Mouse (Mus musculus): ENCODE results near the gene Trnp1. TPM values are rescaled to one million over a fixed set of nuclear protein-coding genes. Genes with fewer than 3 reads are reported as not detected.
"Not testable (repeated sequence)": the region's sequence is repeated elsewhere in the genome, so short reads cannot be mapped to it uniquely, and the experiment has no call there.

Gene Trnp1
- total and polyA plus RNA-seq, 2 experiments from 2014 or later, result 2.7 to 9.8 TPM

GRCm38 (mm10) chr4:133527788-133528187, 29.4 kb upstream of the Trnp1 start:
- Histone ChIP-seq H3K4me2 (ENCODE audit: low read depth, low read length) (no peak overlapping the region), H3K9ac (replicated peaks; ENCODE audit: low read depth, low read length) (no peak overlapping the region), H3K27me3 (ENCODE audit: control insufficient read depth, insufficient read depth, low read length) (no peaks in the 10 kb centered on the region), H3K4me1 (ENCODE audit: control insufficient read depth, insufficient read depth) (no peaks in the 10 kb centered on the region), H3K27ac (ENCODE audit: low read depth) (no peak overlapping the region), H3K9me3 (replicated peaks; ENCODE audit: control insufficient read depth, low read length) (no peaks in the 10 kb centered on the region), H3K4me3 (ENCODE audit: low read depth, low read length) (no peak overlapping the region), H3K36me3 (replicated peaks; ENCODE audit: control insufficient read depth, insufficient read depth, low read length) (peaks cover 29% of the 10 kb centered on the region)
- ATAC-seq (ENCODE audit: insufficient read depth, low read depth), result no peak
- no peak for DNase-seq (ENCODE audit: low spot score)
- TF ChIP-seq CTCF (IDR thresholded peaks at IDR 0.05; ENCODE audit: low read depth), result no peak
- TF ChIP-seq EP300 (IDR thresholded peaks at IDR 0.05; ENCODE audit: low read depth), result no peak
- WGBS, result 70% methylated on average over 16 of the region's 16 CpGs

- TF ChIP-seq CTCF (IDR thresholded peaks at IDR 0.05; ENCODE audit: low read depth) (no peak), EP300 (IDR thresholded peaks at IDR 0.05; ENCODE audit: low read depth) (no peak)
These were observed 23.2 kb upstream of the Trnp1 start for GRCm38 (mm10) chr4:133521502-133521901.

GRCm38 (mm10) chr4:133519369-133519665, 21.0 kb upstream of the Trnp1 start:
- H3K36me3 ChIP-seq (replicated peaks; ENCODE audit: control insufficient read depth, insufficient read depth, low read length), result no peaks in the 10 kb centered on the region
- H3K4me3 ChIP-seq (ENCODE audit: low read depth, low read length), result peak overlapping the region; percentile 45
- 0 out of 2 replicates have a peak, but pooled peaks have one; percentile 27 for ATAC-seq (ENCODE audit: insufficient read depth, low read depth)
- whole genome bisulfite sequencing, result 9% methylated on average over 23 of the region's 25 CpGs
- H3K9me3 ChIP-seq (replicated peaks; ENCODE audit: control insufficient read depth, low read length), result no peaks in the 10 kb centered on the region
- peak overlapping the region; percentile 43; the same call in 1 of the 2 replicates for H3K9ac ChIP-seq (replicated peaks; ENCODE audit: low read depth, low read length)
- H3K4me2 ChIP-seq (ENCODE audit: low read depth, low read length), result peak overlapping the region; percentile 62
- no peak for TF ChIP-seq EP300 (IDR thresholded peaks at IDR 0.05; ENCODE audit: low read depth)
- TF ChIP-seq CTCF (IDR thresholded peaks at IDR 0.05; ENCODE audit: low read depth), result no peak
- no peak for DNase-seq (ENCODE audit: low spot score)
- H3K4me1 ChIP-seq (ENCODE audit: control insufficient read depth, insufficient read depth), result no peaks in the 10 kb centered on the region
- peaks cover 41% of the 10 kb centered on the region for H3K27me3 ChIP-seq (ENCODE audit: control insufficient read depth, insufficient read depth, low read length)
- H3K27ac ChIP-seq (ENCODE audit: low read depth), result no peak overlapping the region

More at GRCm38 (mm10) chr4:133521502-133521901, 23.2 kb upstream of the Trnp1 start:
- Histone ChIP-seq H3K36me3 (replicated peaks; ENCODE audit: control insufficient read depth, insufficient read depth, low read length) (no peaks in the 10 kb centered on the region), H3K9ac (replicated peaks; ENCODE audit: low read depth, low read length) (no peak overlapping the region), H3K4me2 (ENCODE audit: low read depth, low read length) (no peak overlapping the region), H3K27ac (ENCODE audit: low read depth) (no peak overlapping the region), H3K4me3 (ENCODE audit: low read depth, low read length) (no peak overlapping the region), H3K4me1 (ENCODE audit: control insufficient read depth, insufficient read depth) (no peaks in the 10 kb centered on the region), H3K27me3 (ENCODE audit: control insufficient read depth, insufficient read depth, low read length) (peaks cover 41% of the 10 kb centered on the region), H3K9me3 (replicated peaks; ENCODE audit: control insufficient read depth, low read length) (no peaks in the 10 kb centered on the region)
- 48% methylated on average over 2 of the region's 2 CpGs for whole genome bisulfite sequencing
- ATAC-seq (ENCODE audit: insufficient read depth, low read depth), result no peak
- no peak for DNase-seq (ENCODE audit: low spot score)

- Histone ChIP-seq H3K27ac (ENCODE audit: low read depth) (no peak within 1 kb of the TSS), H3K9me3 (replicated peaks; ENCODE audit: control insufficient read depth, low read length) (no peaks in the 10 kb centered on the region), H3K36me3 (replicated peaks; ENCODE audit: control insufficient read depth, insufficient read depth, low read length) (no peaks in the 10 kb centered on the region), H3K4me3 (ENCODE audit: low read depth, low read length) (peak within 1 kb of the TSS; percentile 45), H3K4me2 (ENCODE audit: low read depth, low read length) (peak within 1 kb of the TSS; percentile 62), H3K27me3 (ENCODE audit: control insufficient read depth, insufficient read depth, low read length) (peaks cover 41% of the 10 kb centered on the region), H3K4me1 (ENCODE audit: control insufficient read depth, insufficient read depth) (no peaks in the 10 kb centered on the region), H3K9ac (replicated peaks; ENCODE audit: low read depth, low read length) (peak within 1 kb of the TSS; percentile 43; the same call in 1 of the 2 replicates)
- ATAC-seq (ENCODE audit: insufficient read depth, low read depth) (no peak; the same call in 1 of the 2 replicates), DNase-seq (ENCODE audit: low spot score) (no peak)
- 7% methylated on average over 51 of the region's 69 CpGs for WGBS
- no peak for TF ChIP-seq EP300 (IDR thresholded peaks at IDR 0.05; ENCODE audit: low read depth)
These were observed 20.4 kb upstream of the Trnp1 start, which contains the start of gene Kdf1 for GRCm38 (mm10) chr4:133518601-133519368. TSS of gene Kdf1 (plus strand) at chr4:133518963.

GRCm38 (mm10) chr4:133512972-133513371, 14.6 kb upstream of the Trnp1 start:
- WGBS, result 8% methylated on average over 8 of the region's 8 CpGs
- peaks cover 10% of the 10 kb centered on the region for H3K27me3 ChIP-seq (ENCODE audit: control insufficient read depth, insufficient read depth, low read length)
- H3K27ac ChIP-seq (ENCODE audit: low read depth), result no peak overlapping the region
- H3K4me2 ChIP-seq (ENCODE audit: low read depth, low read length), result no peak overlapping the region
- peak; percentile 60; the same call in 1 of the 2 replicates for ATAC-seq (ENCODE audit: insufficient read depth, low read depth)
- no peaks in the 10 kb centered on the region for H3K9me3 ChIP-seq (replicated peaks; ENCODE audit: control insufficient read depth, low read length)
- no peaks in the 10 kb centered on the region for H3K36me3 ChIP-seq (replicated peaks; ENCODE audit: control insufficient read depth, insufficient read depth, low read length)
- no peaks in the 10 kb centered on the region for H3K4me1 ChIP-seq (ENCODE audit: control insufficient read depth, insufficient read depth)
- DNase-seq (ENCODE audit: low spot score), result peak; percentile 53
- TF ChIP-seq CTCF (IDR thresholded peaks at IDR 0.05; ENCODE audit: low read depth), result peak; percentile 87
- TF ChIP-seq EP300 (IDR thresholded peaks at IDR 0.05; ENCODE audit: low read depth), result no peak
- H3K9ac ChIP-seq (replicated peaks; ENCODE audit: low read depth, low read length), result no peak overlapping the region
- H3K4me3 ChIP-seq (ENCODE audit: low read depth, low read length), result no peak overlapping the region

GRCm38 (mm10) chr4:133512511-133512910, 14.2 kb upstream of the Trnp1 start:
- not testable (repeated sequence) for H3K36me3 ChIP-seq (replicated peaks; ENCODE audit: control insufficient read depth, insufficient read depth, low read length); H3K9ac ChIP-seq (replicated peaks; ENCODE audit: low read depth, low read length); H3K4me2 ChIP-seq (ENCODE audit: low read depth, low read length); H3K9me3 ChIP-seq (replicated peaks; ENCODE audit: control insufficient read depth, low read length); ATAC-seq (ENCODE audit: insufficient read depth, low read depth); H3K27ac ChIP-seq (ENCODE audit: low read depth); H3K4me1 ChIP-seq (ENCODE audit: control insufficient read depth, insufficient read depth); H3K4me3 ChIP-seq (ENCODE audit: low read depth, low read length); DNase-seq (ENCODE audit: low spot score); H3K27me3 ChIP-seq (ENCODE audit: control insufficient read depth, insufficient read depth, low read length)
- 48% methylated on average over 4 of the region's 5 CpGs for WGBS
